Mouse (Mus musculus) liver, adult 2 months (tissue): Measurements from ENCODE around the gene Krt16. TPM values are rescaled to one million over a fixed set of nuclear protein-coding genes. Genes with fewer than 3 reads are reported as not detected.

Experiments
- DNase-seq: peaks from one replicate; pipeline ENCODE4 v3.0.0-alpha.2; 2011; ENCODE audit warnings: low read depth, low spot score; ENCODE audit errors: extremely low read depth
- H3K27ac ChIP-seq: fragments of 200-500 bp; replicated peaks from 2 replicates; pipeline ENCODE4 v1.5.1; 2012; ENCODE audit warnings: low read depth, mild to moderate bottlenecking, control low read depth, inconsistent platforms, low read length; ENCODE audit not compliant: insufficient read depth
- H3K27me3 ChIP-seq: fragments of 200-500 bp; 2 replicates; pipeline ENCODE4 v1.6.1; 2012; ENCODE audit warnings: mild to moderate bottlenecking, moderate library complexity, low read length, inconsistent platforms; ENCODE audit not compliant: control insufficient read depth, insufficient read depth
- H3K36me3 ChIP-seq: fragments of 200-500 bp; 2 replicates; pipeline ENCODE4 v1.6.1; 2012; ENCODE audit warnings: low read length, inconsistent platforms; ENCODE audit not compliant: control insufficient read depth, insufficient read depth
- H3K4me1 ChIP-seq: fragments of 200-500 bp; 2 replicates; pipeline ENCODE4 v1.6.1; 2011; ENCODE audit warnings: low read length; ENCODE audit not compliant: control insufficient read depth, insufficient read depth
- H3K4me3 ChIP-seq: fragments of 200-500 bp; 2 replicates; pipeline ENCODE4 v1.5.1; 2011; ENCODE audit warnings: low read depth, mild to moderate bottlenecking, control low read depth, low read length, moderate library complexity; ENCODE audit not compliant: insufficient read depth
- H3K79me2 ChIP-seq: fragments of 200-500 bp; 2 replicates; pipeline ENCODE4 v1.6.1; 2012; ENCODE audit warnings: inconsistent platforms, mild to moderate bottlenecking, low read length, moderate library complexity; ENCODE audit not compliant: control insufficient read depth, insufficient read depth
- H3K9ac ChIP-seq: fragments of 200-500 bp; 2 replicates; pipeline ENCODE4 v1.6.1; 2012; ENCODE audit warnings: low read depth, mild to moderate bottlenecking, control low read depth, inconsistent platforms, low read length
- CTCF ChIP-seq: fragments of 200-500 bp; IDR thresholded peaks from 2 replicates; pipeline ENCODE4 v1.5.1; 2011; ENCODE audit warnings: low read depth, low read length, control low read depth
- POLR2A ChIP-seq: fragments of 200-500 bp; IDR thresholded peaks from 2 replicates; pipeline ENCODE4 v1.6.1; 2011; ENCODE audit warnings: low read length, control low read depth; ENCODE audit not compliant: insufficient read depth; ENCODE audit errors: extremely low read depth
- WGBS: fragments of 180-500 bp; shearing (Covaris S2); methylation state at CpG from one replicate; pipeline ENCODE4 v1.1.7; 2018; 5-methylcytosine and 5-hydroxymethylcytosine counted together
- polyA plus RNA-seq: library from polyadenylated mRNA; depleted of rRNA; stranded (reverse); fragments of >200 nt; gene quantifications from 2 replicates; pipeline ENCODE4 v1.2.3, GENCODE M21; 2012
- total RNA-seq: library from RNA; depleted of rRNA; stranded (reverse); fragments of >200 nt; gene quantifications from 2 replicates; pipeline ENCODE4 v1.2.3, GENCODE M21; 2014

Krt16 gene
- total and polyA plus RNA-seq, 2 experiments, result not detected

GRCm38 (mm10) chr11:100275466-100275865, 26.8 kb upstream of the Krt16 start:
- no peak overlapping the region for H3K4me3 ChIP-seq
- H3K9ac ChIP-seq, result no peak overlapping the region
- H3K79me2 ChIP-seq, result no peaks in the 10 kb centered on the region
- WGBS, result 63% methylated on average over 5 of the region's 5 CpGs
- no peaks in the 10 kb centered on the region for H3K36me3 ChIP-seq
- TF ChIP-seq POLR2A (no peak), CTCF (no peak)
- H3K27me3 ChIP-seq, result no peaks in the 10 kb centered on the region
- no peak for DNase-seq
- H3K27ac ChIP-seq, result no peak overlapping the region
- no peaks in the 10 kb centered on the region for H3K4me1 ChIP-seq

DNA sequence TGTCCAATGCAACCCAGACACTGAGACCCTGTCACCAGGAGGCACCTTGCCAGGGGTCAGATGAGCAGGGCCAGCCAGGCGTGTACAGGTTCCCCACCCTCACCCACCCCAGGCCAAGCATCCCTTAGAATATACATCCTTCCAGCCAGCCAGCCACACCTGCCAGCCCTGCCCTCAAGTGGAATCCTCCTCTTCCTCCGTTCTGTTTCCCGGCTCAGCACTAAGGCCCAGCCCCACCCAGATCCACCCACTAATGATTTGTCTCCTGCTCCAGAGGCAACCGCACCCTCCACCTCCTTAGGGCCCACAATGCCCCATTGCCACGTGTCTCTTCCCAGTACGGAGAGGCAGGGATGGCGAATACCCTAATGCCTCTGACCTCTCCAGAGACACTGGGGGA, 26.0 kb upstream of the Krt16 start:
- Histone ChIP-seq H3K4me1 (no peaks in the 10 kb centered on the region), H3K36me3 (no peaks in the 10 kb centered on the region), H3K27me3 (no peaks in the 10 kb centered on the region), H3K9ac (no peak overlapping the region), H3K27ac (no peak overlapping the region), H3K4me3 (no peak overlapping the region), H3K79me2 (no peaks in the 10 kb centered on the region)
- no peak for DNase-seq
- WGBS, result 73% methylated on average over 7 of the region's 7 CpGs
- TF ChIP-seq CTCF (no peak), POLR2A (no peak)

DNA sequence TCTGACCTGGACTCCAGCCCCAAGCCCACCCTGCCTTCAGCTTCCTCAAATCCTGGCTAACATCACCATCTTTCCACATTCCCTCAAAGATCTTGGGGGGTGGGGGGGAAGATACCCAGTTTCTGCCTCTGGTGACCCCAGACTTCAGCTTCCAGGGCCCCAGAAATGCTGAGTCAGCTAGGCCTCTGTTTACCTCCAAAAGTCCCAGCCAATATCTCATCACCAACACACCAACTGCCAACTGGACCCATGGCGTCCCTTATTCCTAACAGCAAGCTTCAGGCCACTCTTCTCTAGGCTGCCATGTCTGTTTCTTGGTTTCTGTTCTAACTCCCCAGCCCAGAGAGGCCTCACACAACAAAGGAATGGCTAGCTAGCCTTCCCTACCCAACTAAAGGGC, 23.2 kb upstream of the Krt16 start:
- WGBS, result 87% methylated on average over 1 of the region's 1 CpGs
- no peak for DNase-seq
- Histone ChIP-seq H3K27ac (no peak overlapping the region), H3K36me3 (no peaks in the 10 kb centered on the region), H3K4me3 (no peak overlapping the region), H3K4me1 (no peaks in the 10 kb centered on the region), H3K79me2 (no peaks in the 10 kb centered on the region), H3K27me3 (no peaks in the 10 kb centered on the region), H3K9ac (no peak overlapping the region)
- TF ChIP-seq CTCF (no peak), POLR2A (no peak)

DNA sequence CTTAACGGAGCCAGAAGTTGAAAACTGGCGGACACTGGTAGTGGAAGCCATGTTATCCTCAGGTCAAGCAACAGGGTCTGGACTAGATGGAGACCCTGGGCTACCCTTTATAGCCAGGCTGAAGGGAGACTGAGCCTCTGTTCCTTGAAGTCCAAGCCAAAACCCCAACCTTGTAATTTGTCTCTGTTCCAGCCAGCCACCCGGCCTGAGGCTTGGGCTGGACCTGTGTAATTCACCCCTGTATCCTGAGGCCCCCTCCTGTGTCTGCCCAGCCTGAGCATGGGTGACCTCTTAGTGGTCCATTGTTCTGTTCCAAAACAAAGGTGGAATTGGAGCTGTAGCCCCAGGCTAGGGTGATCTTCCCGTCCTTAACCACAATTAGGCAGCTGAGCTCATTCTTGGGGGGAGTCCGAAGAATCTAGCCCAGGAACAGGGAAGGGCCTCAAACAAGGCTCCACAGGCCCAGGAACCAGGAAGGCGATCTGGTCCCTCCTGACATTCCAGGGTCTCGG, 21.2 kb upstream of the Krt16 start, which contains the start of gene Krt42:
TSS of gene Krt42 (minus strand) at position 51 of the 512 bp plus-strand sequence.
- Histone ChIP-seq H3K27ac (no peak within 1 kb of the TSS), H3K36me3 (no peaks in the 10 kb centered on the region), H3K4me1 (no peaks in the 10 kb centered on the region), H3K9ac (no peak within 1 kb of the TSS), H3K27me3 (no peaks in the 10 kb centered on the region), H3K79me2 (no peaks in the 10 kb centered on the region), H3K4me3 (no peak within 1 kb of the TSS)
- 92% methylated on average over 7 of the region's 7 CpGs for WGBS
- no peak for DNase-seq
- no peak for TF ChIP-seq CTCF
- TF ChIP-seq POLR2A, result no peak

DNA sequence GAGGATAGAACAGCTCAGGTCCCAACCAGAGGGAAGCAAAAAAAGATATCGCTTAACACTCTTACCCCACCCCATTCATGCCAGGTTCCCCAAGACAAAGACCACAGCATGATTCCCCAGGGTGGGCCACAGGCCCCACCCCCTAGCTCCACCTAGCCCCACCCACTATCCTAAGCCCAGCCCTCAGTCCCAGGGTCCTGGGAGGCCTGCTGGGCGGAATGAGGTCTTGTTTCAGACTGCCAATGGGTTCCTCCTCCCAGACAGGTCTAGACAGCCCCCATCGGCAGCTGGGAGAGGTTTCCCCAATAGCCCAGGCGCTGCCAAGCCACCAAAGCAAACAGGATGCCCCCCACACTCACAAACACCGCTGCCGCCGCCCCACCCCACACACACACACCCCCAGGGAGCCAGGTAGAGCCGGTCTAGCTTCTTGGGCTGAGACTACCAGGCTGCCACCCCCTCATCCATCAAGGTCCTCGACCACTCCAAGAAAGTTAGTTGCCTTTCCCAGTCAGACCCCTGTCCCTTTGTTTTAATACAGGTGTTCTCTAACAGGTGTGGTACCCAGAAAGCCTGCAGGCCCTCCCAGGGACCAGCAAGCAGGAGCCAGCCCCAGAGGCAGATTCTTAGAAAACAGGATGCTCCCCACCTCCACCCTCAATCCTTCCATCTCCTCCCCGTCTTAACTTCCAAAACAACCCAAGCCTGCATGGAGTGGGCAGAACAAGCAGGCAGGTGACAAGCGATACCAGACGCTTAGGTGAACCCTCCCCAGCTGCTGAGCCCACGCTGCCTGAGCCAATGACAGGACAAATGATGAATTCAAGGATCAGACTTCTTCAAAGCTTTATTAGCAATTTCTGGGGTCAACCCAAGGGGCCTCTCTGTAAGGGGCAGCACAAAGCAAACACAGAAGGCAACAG, 13.6 kb upstream of the Krt16 start:
- H3K9ac ChIP-seq, result no peak overlapping the region
- no peak for DNase-seq
- no peaks in the 10 kb centered on the region for H3K36me3 ChIP-seq
- H3K79me2 ChIP-seq, result no peaks in the 10 kb centered on the region
- WGBS, result 28% methylated on average over 13 of the region's 13 CpGs
- no peaks in the 10 kb centered on the region for H3K4me1 ChIP-seq
- no peaks in the 10 kb centered on the region for H3K27me3 ChIP-seq
- H3K4me3 ChIP-seq, result no peak overlapping the region
- TF ChIP-seq CTCF (no peak), POLR2A (no peak)
- no peak overlapping the region for H3K27ac ChIP-seq

GRCm38 (mm10) chr11:100261235-100261605, 12.5 kb upstream of the Krt16 start:
- Histone ChIP-seq H3K36me3 (no peaks in the 10 kb centered on the region), H3K27me3 (no peaks in the 10 kb centered on the region), H3K27ac (no peak overlapping the region), H3K9ac (no peak overlapping the region), H3K79me2 (no peaks in the 10 kb centered on the region), H3K4me1 (no peaks in the 10 kb centered on the region), H3K4me3 (no peak overlapping the region)
- 79% methylated on average over 9 of the region's 9 CpGs for WGBS
- no peak for DNase-seq
- no peak for TF ChIP-seq CTCF
- no peak for TF ChIP-seq POLR2A
